Mouse (Mus musculus) testis, adult 10 weeks (tissue): ENCODE results near the gene Vmn1r73. TPM values are rescaled to one million over a fixed set of nuclear protein-coding genes. Genes with fewer than 3 reads are reported as not detected.

Experiments
- polyA plus RNA-seq: library from polyadenylated mRNA; stranded (reverse); fragments of 350-450 nt; fragmentation: Illumina TruSeq; extraction: RNeasy Lipid Tissue Mini Kit (QIAGEN cat#74804); gene quantifications from one replicate; pipeline ENCODE4 v1.2.3, GENCODE M21; 2014; ENCODE audit warnings: low read depth, low replicate concordance

Gene Vmn1r73
- polyA plus RNA-seq: not detected

DNA sequence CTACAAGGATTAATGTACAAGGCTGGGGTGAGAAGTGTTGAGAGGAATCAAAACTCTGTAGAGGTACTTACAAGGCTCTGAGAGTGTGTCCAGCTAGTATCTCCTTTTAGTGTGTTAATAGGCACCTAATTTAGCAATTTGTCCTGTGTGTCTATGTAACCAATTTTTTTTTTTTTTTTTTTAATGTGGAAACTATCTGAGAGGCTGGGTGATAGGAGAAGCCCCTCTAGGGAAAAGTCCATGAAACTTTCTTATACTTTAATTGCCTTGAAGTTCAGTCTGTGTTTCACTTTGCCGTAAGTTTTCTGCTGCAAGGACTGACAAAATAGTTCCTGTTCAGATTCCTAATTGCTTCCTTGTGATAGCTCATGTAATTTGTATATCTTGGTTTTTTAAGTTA lies at the start of gene Vmn1r73:
Gene Vmn1r73, plus strand, starts transcription at position 301 of the 400 bp plus-strand sequence.

Other genes with a start within 250 kb of the Vmn1r73 start
- gene Zscan4-ps2, start 216.0 kb upstream of the Vmn1r73 start, polyA plus RNA-seq: 1.1 TPM
- not detected for gene Zscan4-ps3, start 121.0 kb upstream of the Vmn1r73 start, polyA plus RNA-seq
- not detected for gene Vmn1r72, start 50.1 kb upstream of the Vmn1r73 start, polyA plus RNA-seq
- not detected for gene Vmn1r74, start 103.7 kb downstream of the Vmn1r73 start, polyA plus RNA-seq
- not detected for gene Vmn1r75, start 144.4 kb downstream of the Vmn1r73 start, polyA plus RNA-seq
- 0.08 TPM for gene Vmn1r76, start 207.9 kb downstream of the Vmn1r73 start, polyA plus RNA-seq